Mouse (Mus musculus): Measurements from ENCODE around the gene Olfr60. TPM values are rescaled to one million over a fixed set of nuclear protein-coding genes. Genes with fewer than 3 reads are reported as not detected.

Olfr60 gene
- not detected in 2 replicates for polyA plus RNA-seq (2015; fragmentation: Nextera tagmentation; extraction: Ambion mirVana)

DNA sequence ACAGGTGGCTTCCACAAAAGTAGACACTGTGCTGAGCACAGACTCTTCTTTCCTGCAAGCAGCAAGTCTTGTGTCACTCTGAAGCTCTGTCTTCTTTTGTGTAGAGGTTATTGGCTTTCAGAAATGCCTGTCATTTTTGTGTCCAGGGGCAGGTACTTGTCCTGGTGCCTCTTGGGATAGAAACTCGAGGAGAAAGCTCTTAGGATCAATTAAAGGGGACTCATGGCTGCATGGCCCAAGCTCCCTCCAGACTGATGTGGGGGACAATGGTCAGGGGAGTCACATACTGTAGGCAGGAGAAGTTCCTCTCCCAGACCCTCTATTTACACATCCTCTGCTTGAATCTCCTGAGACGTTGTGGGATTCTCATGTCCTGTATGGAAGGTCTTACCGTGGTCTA, at the start of gene Olfr60:
Olfr60 (minus strand) TSS at position 101 of the 400 bp plus-strand sequence.
- no peaks in the 10 kb centered on the region for H3K9me3 ChIP-seq
- H3K4me3 ChIP-seq (replicated peaks), result no peak within 1 kb of the TSS
- H3K9ac ChIP-seq, result no peak within 1 kb of the TSS
- no peaks in the 10 kb centered on the region for H3K36me3 ChIP-seq
- no peak for ATAC-seq (ENCODE audit: insufficient read depth, low FRiP score, low read depth)
- 55% methylated on average over 3 of the region's 3 CpGs for WGBS
- H3K27me3 ChIP-seq (replicated peaks), result no peaks in the 10 kb centered on the region
- no peak within 1 kb of the TSS for H3K27ac ChIP-seq
- no peaks in the 10 kb centered on the region for H3K4me1 ChIP-seq
- H3K4me2 ChIP-seq, result no peak within 1 kb of the TSS

DNA sequence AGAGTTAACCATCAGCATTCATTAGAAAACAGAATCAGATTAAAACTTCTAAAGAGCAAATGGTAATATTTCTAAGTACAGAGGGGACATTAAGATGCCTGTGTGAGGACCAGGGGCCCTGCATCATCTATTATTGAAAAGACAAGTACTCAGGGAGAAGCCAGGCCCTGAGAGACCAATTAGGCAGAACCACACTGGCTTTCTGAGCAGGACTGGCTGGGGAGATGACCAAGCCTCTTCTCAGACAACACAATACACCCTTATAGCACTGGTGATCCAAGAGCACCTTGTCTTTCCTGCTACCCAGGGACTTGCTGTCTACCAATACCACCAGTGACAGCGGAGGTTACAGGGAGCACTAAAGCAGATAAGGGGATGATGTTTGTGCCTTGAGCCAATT, 41.3 kb upstream of the Olfr60 start, which contains the start of gene Olfr531:
Olfr531 (minus strand) TSS at position 101 of the 400 bp plus-strand sequence.
- no peaks in the 10 kb centered on the region for H3K27me3 ChIP-seq (replicated peaks)
- WGBS, result 70% methylated on average over 1 of the region's 1 CpGs

DNA sequence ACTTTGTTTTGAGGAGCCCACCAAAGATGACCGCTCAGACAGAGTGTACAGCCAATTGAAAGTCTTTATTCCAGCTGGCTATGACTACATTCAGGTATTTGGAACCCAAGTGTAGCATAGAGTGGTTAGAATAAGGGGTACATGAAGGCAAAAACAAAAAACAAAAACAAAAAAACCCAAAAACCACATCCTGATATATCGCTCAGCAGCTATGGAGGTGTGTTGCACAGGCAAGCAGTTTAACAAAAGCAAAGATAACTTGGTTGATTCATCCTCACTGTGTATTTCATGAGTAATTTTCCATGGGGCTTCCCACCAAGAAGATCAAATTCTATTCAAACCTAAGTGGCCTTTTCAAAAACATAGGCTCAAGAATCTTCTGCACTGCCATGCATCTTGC, 15.4 kb upstream of the Olfr60 start:
- no peak for ATAC-seq (ENCODE audit: insufficient read depth, low FRiP score, low read depth)
- Histone ChIP-seq H3K27ac (no peak overlapping the region), H3K4me3 (replicated peaks) (no peak overlapping the region), H3K9me3 (no peaks in the 10 kb centered on the region), H3K4me1 (no peaks in the 10 kb centered on the region), H3K36me3 (no peaks in the 10 kb centered on the region), H3K27me3 (replicated peaks) (no peaks in the 10 kb centered on the region), H3K9ac (no peak overlapping the region), H3K4me2 (no peak overlapping the region)
- WGBS, result 96% methylated on average over 2 of the region's 2 CpGs

More for the DNA sequence above, 41.3 kb upstream of the Olfr60 start, which contains the start of gene Olfr531:
- no peaks in the 10 kb centered on the region for H3K9me3 ChIP-seq
- H3K4me2 ChIP-seq, result no peak within 1 kb of the TSS
- H3K36me3 ChIP-seq, result no peaks in the 10 kb centered on the region
- ATAC-seq (ENCODE audit: insufficient read depth, low FRiP score, low read depth), result no peak
- H3K9ac ChIP-seq, result no peak within 1 kb of the TSS
- H3K27ac ChIP-seq, result no peak within 1 kb of the TSS
- no peaks in the 10 kb centered on the region for H3K4me1 ChIP-seq
- no peak within 1 kb of the TSS for H3K4me3 ChIP-seq (replicated peaks)

- no peaks in the 10 kb centered on the region for H3K9me3 ChIP-seq
- H3K9ac ChIP-seq, result no peak within 1 kb of the TSS
- H3K36me3 ChIP-seq, result no peaks in the 10 kb centered on the region
- WGBS, result 23% methylated on average over 1 of the region's 1 CpGs
- no peak for ATAC-seq (ENCODE audit: insufficient read depth, low FRiP score, low read depth)
- no peaks in the 10 kb centered on the region for H3K27me3 ChIP-seq (replicated peaks)
- no peak within 1 kb of the TSS for H3K4me2 ChIP-seq
- no peak within 1 kb of the TSS for H3K4me3 ChIP-seq (replicated peaks)
- H3K4me1 ChIP-seq, result no peaks in the 10 kb centered on the region
- H3K27ac ChIP-seq, result no peak within 1 kb of the TSS
Observed at GRCm38 (mm10) chr7:140376231-140376630, 14.8 kb upstream of the Olfr60 start, which contains the start of gene Olfr530. Gene Olfr530, minus strand, starts transcription at chr7:140376331.

DNA sequence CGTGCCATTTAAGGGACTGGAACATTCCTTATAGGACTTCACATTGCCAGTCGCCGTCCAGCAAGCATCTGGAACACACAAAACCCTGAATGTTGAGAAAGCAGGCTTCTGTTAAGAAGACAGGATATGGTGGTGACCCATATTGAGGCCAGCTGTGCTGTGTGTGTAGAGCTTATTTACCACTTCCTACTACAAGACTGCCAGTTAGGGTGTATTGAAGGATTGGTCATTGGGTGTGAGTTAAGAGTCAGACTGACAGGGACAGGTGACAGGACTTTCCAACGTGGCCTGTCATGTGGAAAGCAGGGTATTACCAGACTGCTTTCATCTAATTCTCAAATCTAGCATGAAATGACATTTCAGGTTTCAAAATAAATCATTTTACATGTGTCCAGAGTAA, 12.8 kb upstream of the Olfr60 start:
- no peak overlapping the region for H3K4me3 ChIP-seq (replicated peaks)
- H3K4me1 ChIP-seq, result no peaks in the 10 kb centered on the region
- no peak overlapping the region for H3K4me2 ChIP-seq
- H3K9me3 ChIP-seq, result no peaks in the 10 kb centered on the region
- H3K36me3 ChIP-seq, result no peaks in the 10 kb centered on the region
- no peak for ATAC-seq (ENCODE audit: insufficient read depth, low FRiP score, low read depth)
- H3K27me3 ChIP-seq (replicated peaks), result no peaks in the 10 kb centered on the region
- H3K27ac ChIP-seq, result no peak overlapping the region
- WGBS, result 78% methylated on average over 4 of the region's 4 CpGs
- no peak overlapping the region for H3K9ac ChIP-seq

GRCm38 (mm10) chr7:140333717-140334116, 27.8 kb downstream of the Olfr60 start, which contains the start of gene Olfr527:
Gene Olfr527, plus strand, starts transcription at chr7:140334017.
- H3K4me1 ChIP-seq, result no peaks in the 10 kb centered on the region
- no peak within 1 kb of the TSS for H3K27ac ChIP-seq
- H3K4me3 ChIP-seq (replicated peaks), result no peak within 1 kb of the TSS
- H3K9me3 ChIP-seq, result no peaks in the 10 kb centered on the region
- no peak within 1 kb of the TSS for H3K9ac ChIP-seq
- no peak for ATAC-seq (ENCODE audit: insufficient read depth, low FRiP score, low read depth)
- no peak within 1 kb of the TSS for H3K4me2 ChIP-seq
- H3K27me3 ChIP-seq (replicated peaks), result no peaks in the 10 kb centered on the region
- 94% methylated on average over 2 of the region's 2 CpGs for WGBS
- H3K36me3 ChIP-seq, result no peaks in the 10 kb centered on the region

DNA sequence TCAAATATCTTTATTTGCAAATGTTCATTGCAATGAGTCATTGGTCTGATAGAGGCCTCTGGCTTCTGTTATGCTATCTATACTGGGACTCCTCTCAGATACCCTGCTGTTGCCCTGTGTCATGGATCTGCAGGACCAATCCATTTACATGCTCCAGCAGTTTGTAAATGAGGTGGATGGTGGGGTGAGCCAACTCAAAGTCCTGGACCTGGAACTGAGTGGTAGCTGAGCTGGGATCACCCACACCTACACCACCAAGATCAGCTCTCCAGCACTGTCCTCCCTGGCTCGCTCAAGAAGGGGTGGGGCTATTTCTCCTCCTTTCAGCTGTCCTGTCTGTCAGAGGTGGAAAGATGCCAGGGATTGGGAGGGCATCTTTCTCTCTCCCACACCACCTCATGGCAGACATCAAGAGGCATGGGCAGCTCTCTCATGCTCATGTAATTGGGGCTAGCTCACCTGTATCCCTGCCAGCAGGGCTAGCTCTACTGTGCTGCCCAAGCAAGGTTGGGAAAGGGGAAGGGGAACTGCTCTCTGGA, 31.6 kb downstream of the Olfr60 start:
- Histone ChIP-seq H3K4me1 (no peaks in the 10 kb centered on the region), H3K9ac (no peak overlapping the region), H3K4me2 (no peak overlapping the region), H3K27ac (no peak overlapping the region), H3K4me3 (replicated peaks) (no peak overlapping the region), H3K27me3 (replicated peaks) (no peaks in the 10 kb centered on the region), H3K36me3 (no peaks in the 10 kb centered on the region), H3K9me3 (no peaks in the 10 kb centered on the region)
- 50% methylated on average over 1 of the region's 1 CpGs for WGBS
- no peak; the same call in 1 of the 2 replicates for ATAC-seq (ENCODE audit: insufficient read depth, low FRiP score, low read depth)

GRCm38 (mm10) chr7:140321135-140321534, 40.3 kb downstream of the Olfr60 start:
- Histone ChIP-seq H3K36me3 (no peaks in the 10 kb centered on the region), H3K9ac (no peak overlapping the region), H3K4me3 (replicated peaks) (no peak overlapping the region), H3K4me2 (no peak overlapping the region), H3K27me3 (replicated peaks) (no peaks in the 10 kb centered on the region), H3K9me3 (no peaks in the 10 kb centered on the region), H3K27ac (no peak overlapping the region), H3K4me1 (no peaks in the 10 kb centered on the region)
- no peak for ATAC-seq (ENCODE audit: insufficient read depth, low FRiP score, low read depth)

GRCm38 (mm10) chr7:140320558-140320957, 40.9 kb downstream of the Olfr60 start, which contains the start of gene Olfr525:
Gene Olfr525, plus strand, starts transcription at chr7:140320858.
- Histone ChIP-seq H3K36me3 (no peaks in the 10 kb centered on the region), H3K4me3 (replicated peaks) (no peak within 1 kb of the TSS), H3K9ac (no peak within 1 kb of the TSS), H3K4me2 (no peak within 1 kb of the TSS), H3K4me1 (no peaks in the 10 kb centered on the region), H3K9me3 (no peaks in the 10 kb centered on the region), H3K27ac (no peak within 1 kb of the TSS), H3K27me3 (replicated peaks) (no peaks in the 10 kb centered on the region)
- ATAC-seq (ENCODE audit: insufficient read depth, low FRiP score, low read depth), result no peak
- WGBS, result 53% methylated on average over 1 of the region's 1 CpGs

DNA sequence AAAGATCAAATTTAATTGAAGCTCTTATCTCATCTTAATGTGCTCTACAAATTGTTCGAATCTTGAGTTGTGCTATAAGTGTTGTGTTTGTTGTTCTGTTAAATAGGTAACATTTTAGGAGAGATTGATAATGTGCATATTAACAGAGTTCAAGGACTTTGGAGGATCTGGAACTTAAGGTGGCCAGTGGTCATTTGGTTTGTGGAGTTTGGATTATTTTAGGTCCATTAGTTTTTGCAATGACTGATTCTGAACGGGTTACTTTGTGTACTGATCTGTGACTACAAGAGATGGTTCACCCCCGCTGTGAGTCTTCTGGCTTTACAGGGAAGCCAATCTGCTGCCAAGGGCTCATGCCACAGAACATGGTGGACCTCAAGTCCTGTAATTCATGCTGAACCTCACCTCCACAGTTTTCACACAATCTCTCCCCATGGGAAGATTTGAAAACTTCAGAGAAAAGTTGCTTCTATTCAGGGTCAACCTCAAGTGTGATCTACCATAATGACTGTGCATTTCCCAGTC, 41.5 kb downstream of the Olfr60 start:
- Histone ChIP-seq H3K27me3 (replicated peaks) (no peaks in the 10 kb centered on the region), H3K9ac (no peak overlapping the region), H3K4me3 (replicated peaks) (no peak overlapping the region), H3K27ac (no peak overlapping the region), H3K4me2 (no peak overlapping the region), H3K4me1 (no peaks in the 10 kb centered on the region), H3K9me3 (no peaks in the 10 kb centered on the region), H3K36me3 (no peaks in the 10 kb centered on the region)
- ATAC-seq (ENCODE audit: insufficient read depth, low FRiP score, low read depth), result no peak
- WGBS, result 79% methylated on average over 3 of the region's 3 CpGs

DNA sequence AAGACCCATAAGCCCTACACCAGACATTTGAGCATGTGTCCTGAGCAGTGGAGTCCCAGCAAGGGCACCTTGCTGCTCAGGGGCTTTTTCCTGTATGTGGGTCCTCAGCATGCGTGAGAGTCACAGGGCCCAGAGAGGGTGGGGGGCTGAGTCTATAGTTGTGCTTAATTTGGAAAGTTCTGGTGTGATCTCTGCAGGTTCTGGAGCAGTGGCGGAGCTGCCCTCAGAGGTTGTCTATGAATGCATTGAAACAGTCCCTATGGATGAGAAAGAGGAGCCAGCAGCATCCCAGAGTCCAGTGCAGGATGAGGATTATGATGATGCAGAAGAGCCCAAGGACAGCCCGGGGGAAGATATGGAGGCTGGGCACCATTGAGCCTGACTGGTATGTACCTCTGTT, 62.1 kb downstream of the Olfr60 start:
- Histone ChIP-seq H3K4me1 (no peaks in the 10 kb centered on the region), H3K36me3 (no peaks in the 10 kb centered on the region), H3K27me3 (replicated peaks) (no peaks in the 10 kb centered on the region), H3K4me2 (no peak overlapping the region), H3K4me3 (replicated peaks) (no peak overlapping the region), H3K27ac (no peak overlapping the region), H3K9me3 (no peaks in the 10 kb centered on the region), H3K9ac (no peak overlapping the region)
- WGBS, result 80% methylated on average over 3 of the region's 3 CpGs
- no peak for ATAC-seq (ENCODE audit: insufficient read depth, low FRiP score, low read depth)

DNA sequence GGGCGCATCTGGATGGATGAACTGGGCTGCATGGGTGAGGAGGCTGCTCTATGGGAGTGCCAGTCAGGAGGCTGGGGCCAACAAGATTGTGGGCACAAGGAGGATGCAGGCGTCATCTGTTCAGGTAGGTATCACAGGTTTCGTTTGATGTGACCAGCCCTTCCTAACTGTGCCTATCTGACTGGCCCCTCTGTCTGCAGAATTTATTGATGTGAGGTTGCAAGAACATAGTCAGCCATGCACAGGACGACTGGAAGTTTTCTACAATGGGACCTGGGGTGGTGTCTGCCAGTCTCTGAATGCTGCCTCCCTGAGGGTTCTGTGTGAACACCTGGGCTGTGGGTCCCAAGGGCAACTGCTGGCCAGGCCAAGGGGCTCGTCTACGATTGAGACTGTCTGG, 64.6 kb downstream of the Olfr60 start:
- Histone ChIP-seq H3K36me3 (no peaks in the 10 kb centered on the region), H3K4me1 (no peaks in the 10 kb centered on the region), H3K9ac (no peak overlapping the region), H3K27me3 (replicated peaks) (no peaks in the 10 kb centered on the region), H3K9me3 (no peaks in the 10 kb centered on the region), H3K4me2 (no peak overlapping the region), H3K27ac (no peak overlapping the region), H3K4me3 (replicated peaks) (no peak overlapping the region)
- WGBS, result 71% methylated on average over 6 of the region's 6 CpGs
- no peak for ATAC-seq (ENCODE audit: insufficient read depth, low FRiP score, low read depth)
